Mouse (Mus musculus) stomach, postnatal 0 days (tissue): ENCODE measurements around the gene Gm10310.
"Not testable (repeated sequence)": the region's sequence is repeated elsewhere in the genome, so short reads cannot be mapped to it uniquely, and the experiment has no call there.

Experiments used
- CTCF ChIP-seq: IDR thresholded peaks from 2 replicates; pipeline ENCODE4 v1.5.1; 2016; ENCODE audit warnings: antibody characterized with exemption, low read depth, mild to moderate bottlenecking, moderate library complexity
- EP300 ChIP-seq: optimal IDR thresholded peaks from 2 replicates; pipeline ENCODE3; 2016; ENCODE audit warnings: antibody characterized with exemption

DNA sequence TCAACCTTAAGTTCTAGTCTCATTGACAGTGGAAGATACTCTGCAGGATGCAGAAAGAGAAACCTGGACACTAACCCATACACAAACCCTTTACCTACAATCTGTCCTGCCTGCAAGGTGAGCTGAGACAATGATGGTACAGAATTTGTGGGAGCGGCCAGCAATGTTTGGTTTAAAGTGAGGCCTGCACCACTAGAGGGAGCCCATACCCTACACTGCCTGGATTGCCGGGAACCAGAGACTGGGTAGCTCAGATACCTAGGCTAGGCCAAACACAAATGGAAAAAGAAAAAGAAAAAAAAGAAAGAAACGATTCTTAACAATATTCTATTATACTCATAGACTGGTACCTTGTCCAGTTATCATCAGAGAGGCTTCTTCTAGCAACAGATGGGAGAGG is 3.0 kb downstream of the Gm10310 start:
- TF ChIP-seq CTCF, EP300: not testable (repeated sequence)
